Mouse (Mus musculus) forebrain, embryonic 13.5 days (tissue): ENCODE measurements around the gene Psma5. TPM values are rescaled to one million over a fixed set of nuclear protein-coding genes. Genes with fewer than 3 reads are reported as not detected.

ENCODE experiments used
- polyA plus RNA-seq: library from polyadenylated mRNA; unstranded; fragments of >200 nt; fragmentation: Nextera tagmentation; extraction: Ambion mirVana; gene quantifications from 2 replicates; pipeline ENCODE4 v1.2.1, GENCODE M21; 2015

Gene Psma5
- polyA plus RNA-seq, 1 experiment from 2014 or later = 298 TPM

Other genes starting within 250 kb of the Psma5 start
- gene Gstm1, start 239.0 kb upstream of the Psma5 start, polyA plus RNA-seq = 27.5 and 28.4 TPM in 2 replicates
- gene Gstm4, start 212.0 kb upstream of the Psma5 start, polyA plus RNA-seq = 10.8 and 11.4 TPM in 2 replicates
- gene Ampd2, start 170.3 kb upstream of the Psma5 start, polyA plus RNA-seq = 38.6 and 45.3 TPM in 2 replicates
- gene Gnat2, start 164.1 kb upstream of the Psma5 start, polyA plus RNA-seq = 0.44 and 0.57 TPM in 2 replicates
- gene Gnai3, start 110.8 kb upstream of the Psma5 start, polyA plus RNA-seq = 173 and 180 TPM in 2 replicates
- 0.98 and 1.0 TPM in 2 replicates for gene Gpr61, start 102.0 kb upstream of the Psma5 start, polyA plus RNA-seq
- 6.4 and 8.1 TPM in 2 replicates for gene Amigo1, start 70.6 kb upstream of the Psma5 start, polyA plus RNA-seq
- 3.6 and 4.7 TPM in 2 replicates for gene Cyb561d1, start 55.7 kb upstream of the Psma5 start, polyA plus RNA-seq
- gene Atxn7l2, start 46.0 kb upstream of the Psma5 start, polyA plus RNA-seq = 29.0 and 30.3 TPM in 2 replicates
- gene Sypl2, start 30.3 kb upstream of the Psma5 start, polyA plus RNA-seq = 2.5 TPM in 2 replicates
- gene Sort1, start 27.2 kb downstream of the Psma5 start, polyA plus RNA-seq = 13.5 and 13.9 TPM in 2 replicates
- gene Mybphl, start 108.0 kb downstream of the Psma5 start, polyA plus RNA-seq = not detected in 2 replicates
- 68.6 and 68.9 TPM in 2 replicates for gene Psrc1, start 126.9 kb downstream of the Psma5 start, polyA plus RNA-seq
- gene Celsr2, start 158.6 kb downstream of the Psma5 start, polyA plus RNA-seq = 45.3 and 56.9 TPM in 2 replicates
- 196 and 205 TPM in 2 replicates for gene Sars, start 188.3 kb downstream of the Psma5 start, polyA plus RNA-seq